Mouse (Mus musculus): Measurements from ENCODE around the gene Vmn1r21. TPM values are rescaled to one million over a fixed set of nuclear protein-coding genes. Genes with fewer than 3 reads are reported as not detected.
"Not testable (repeated sequence)": the region's sequence is repeated elsewhere in the genome, so short reads cannot be mapped to it uniquely, and the experiment has no call there.

Vmn1r21 gene
- polyA plus RNA-seq (2015; fragmentation: Nextera tagmentation; extraction: Ambion mirVana), result 0.14 TPM in 1 of 2 replicates, not detected in the other

DNA sequence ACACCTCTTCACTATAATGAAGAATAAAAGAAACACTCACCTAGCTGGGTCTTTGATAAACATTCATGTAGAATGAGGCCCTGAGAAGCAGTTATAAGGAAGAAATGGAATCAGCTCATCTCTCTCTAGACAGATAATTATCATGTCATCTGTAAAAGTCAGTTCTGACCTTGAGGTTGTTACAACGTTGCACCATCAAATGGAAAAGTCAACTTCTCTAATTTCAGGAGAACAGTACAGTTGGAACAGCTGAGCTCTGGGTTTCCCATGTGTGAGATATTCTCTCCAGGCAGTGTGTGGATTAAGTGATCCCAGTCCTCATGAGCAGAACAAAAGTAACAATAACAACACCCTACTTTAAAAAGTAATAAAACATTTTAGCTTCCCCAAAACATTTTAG, at the start of gene Vmn1r21:
TSS of gene Vmn1r21 (minus strand) at position 58 of the 400 bp plus-strand sequence.
- Histone ChIP-seq H3K4me3 (replicated peaks) (no peak within 1 kb of the TSS), H3K27me3 (no peaks in the 10 kb centered on the region), H3K27ac (no peak within 1 kb of the TSS), H3K4me2 (no peak within 1 kb of the TSS), H3K36me3 (no peaks in the 10 kb centered on the region), H3K4me1 (no peaks in the 10 kb centered on the region), H3K9me3 (replicated peaks) (no peaks in the 10 kb centered on the region), H3K9ac (no peak within 1 kb of the TSS)
- 43% methylated on average over 1 of the region's 1 CpGs for WGBS
- no peak for ATAC-seq (replicated peaks; ENCODE audit: low FRiP score)

DNA sequence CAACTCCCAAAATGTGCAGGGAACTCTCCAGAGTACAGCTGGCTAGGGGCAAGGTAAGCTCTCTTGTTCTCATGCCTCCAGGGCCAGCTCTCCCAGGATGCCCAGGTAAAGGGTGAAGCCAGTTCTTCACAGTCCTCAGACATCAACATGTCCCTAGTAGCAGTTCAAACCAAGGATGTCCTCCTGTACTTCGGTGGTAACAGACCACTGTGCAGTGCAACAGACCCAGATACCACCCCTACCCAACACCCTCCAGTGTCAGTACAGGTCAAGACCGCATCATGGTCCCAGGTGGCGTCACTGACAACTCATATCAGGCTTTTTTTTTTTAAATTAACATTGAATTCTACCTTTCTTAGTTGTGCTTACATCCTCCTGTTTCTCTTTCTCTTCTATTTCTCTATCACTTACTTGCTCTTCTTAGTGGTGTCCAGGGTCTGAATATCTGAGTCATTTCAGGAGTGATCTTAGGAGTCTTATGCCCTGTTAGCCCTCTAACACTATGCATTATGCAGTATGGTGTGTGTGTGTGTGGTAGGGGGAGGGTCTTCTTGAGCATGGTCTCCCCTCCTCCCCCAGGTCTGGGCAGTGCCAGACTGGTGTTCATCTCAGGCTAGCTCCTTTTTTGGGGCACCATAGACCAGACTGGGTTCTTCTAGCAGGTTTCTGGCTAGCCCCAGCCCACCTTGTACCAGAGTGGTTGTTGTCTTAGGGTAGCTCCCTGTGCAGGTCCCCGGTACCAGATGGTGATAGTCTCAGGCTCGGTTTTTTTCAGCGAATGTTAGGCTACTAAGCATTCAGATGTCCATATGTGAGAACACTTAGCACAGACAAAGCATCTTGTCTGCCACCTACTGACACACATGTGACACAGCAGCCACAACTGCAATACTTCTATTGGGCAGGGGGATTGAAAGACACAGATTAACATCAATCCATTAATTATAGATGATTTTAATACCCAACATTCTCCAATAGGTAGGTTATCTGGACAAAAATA, 9.2 kb upstream of the Vmn1r21 start:
- no peaks in the 10 kb centered on the region for H3K36me3 ChIP-seq
- peak; percentile 73 for ATAC-seq (replicated peaks; ENCODE audit: low FRiP score)
- H3K9ac ChIP-seq, result no peak overlapping the region
- H3K27me3 ChIP-seq, result no peaks in the 10 kb centered on the region
- H3K9me3 ChIP-seq (replicated peaks), result no peaks in the 10 kb centered on the region
- peak overlapping the region; percentile 32; the same call in 1 of the 2 replicates for H3K4me2 ChIP-seq
- no peak overlapping the region for H3K27ac ChIP-seq
- no peaks in the 10 kb centered on the region for H3K4me1 ChIP-seq
- 52% methylated on average over 6 of the region's 6 CpGs for WGBS
- H3K4me3 ChIP-seq (replicated peaks), result no peak overlapping the region

DNA sequence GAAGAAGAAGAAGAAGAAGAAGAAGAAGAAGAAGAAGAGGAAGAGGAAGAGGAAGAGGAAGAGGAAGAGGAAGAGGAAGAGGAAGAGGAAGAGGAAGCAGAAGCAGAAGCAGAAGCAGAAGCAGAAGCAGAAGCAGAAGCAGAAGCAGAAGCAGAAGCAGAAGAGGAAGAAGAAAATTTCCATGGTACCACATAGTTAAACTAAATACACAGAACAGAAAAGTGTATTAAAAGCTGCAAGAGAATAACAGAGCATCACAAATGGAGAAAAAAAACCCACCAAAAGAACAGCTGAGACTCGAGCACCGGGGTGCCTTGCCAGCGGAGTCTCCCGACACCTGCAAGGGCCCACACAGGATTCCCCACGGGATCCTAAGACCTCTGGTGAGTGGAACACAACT, 1.0 kb upstream of the Vmn1r21 start:
- H3K27ac ChIP-seq; H3K9me3 ChIP-seq (replicated peaks); H3K27me3 ChIP-seq; H3K9ac ChIP-seq; ATAC-seq (replicated peaks; ENCODE audit: low FRiP score); H3K4me1 ChIP-seq; H3K4me3 ChIP-seq (replicated peaks); H3K4me2 ChIP-seq; H3K36me3 ChIP-seq: not testable (repeated sequence)
- 89% methylated on average over 5 of the region's 5 CpGs for WGBS

DNA sequence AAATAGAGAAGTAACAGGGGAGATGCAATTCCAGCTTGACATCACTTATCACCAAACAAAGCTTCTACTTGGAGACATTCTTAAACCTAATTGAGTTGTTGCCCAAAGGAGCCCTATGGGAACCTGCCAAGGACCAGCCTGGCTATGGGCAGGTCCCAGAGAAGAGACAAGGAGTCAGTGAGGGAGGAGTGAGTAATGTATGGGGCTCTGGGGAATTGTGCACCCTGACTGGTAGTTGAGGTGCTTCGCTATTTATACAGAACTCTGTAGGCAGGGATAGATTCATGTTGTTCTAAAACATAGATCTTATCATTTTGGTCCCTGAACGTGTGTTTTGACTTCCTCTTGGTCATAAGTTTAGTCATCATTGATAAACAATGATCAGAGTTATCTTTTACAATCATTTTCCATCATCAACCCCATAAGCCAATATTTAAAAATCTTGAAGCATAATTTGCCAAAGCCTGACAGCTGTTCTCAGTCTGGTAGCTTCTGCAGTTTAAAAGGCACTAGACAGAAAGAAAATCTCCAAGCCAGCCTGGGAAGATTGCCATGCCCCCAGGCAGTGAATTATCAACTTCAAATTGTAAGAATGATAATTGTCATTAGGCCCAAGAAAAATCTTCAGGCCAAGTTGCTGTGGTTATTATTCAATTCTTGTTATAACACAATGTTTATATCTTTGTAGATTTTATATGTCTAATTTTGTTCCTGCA, 10.3 kb downstream of the Vmn1r21 start:
- ATAC-seq (replicated peaks; ENCODE audit: low FRiP score), result no peak
- H3K4me1 ChIP-seq, result no peaks in the 10 kb centered on the region
- 61% methylated on average over 2 of the region's 2 CpGs for WGBS

DNA sequence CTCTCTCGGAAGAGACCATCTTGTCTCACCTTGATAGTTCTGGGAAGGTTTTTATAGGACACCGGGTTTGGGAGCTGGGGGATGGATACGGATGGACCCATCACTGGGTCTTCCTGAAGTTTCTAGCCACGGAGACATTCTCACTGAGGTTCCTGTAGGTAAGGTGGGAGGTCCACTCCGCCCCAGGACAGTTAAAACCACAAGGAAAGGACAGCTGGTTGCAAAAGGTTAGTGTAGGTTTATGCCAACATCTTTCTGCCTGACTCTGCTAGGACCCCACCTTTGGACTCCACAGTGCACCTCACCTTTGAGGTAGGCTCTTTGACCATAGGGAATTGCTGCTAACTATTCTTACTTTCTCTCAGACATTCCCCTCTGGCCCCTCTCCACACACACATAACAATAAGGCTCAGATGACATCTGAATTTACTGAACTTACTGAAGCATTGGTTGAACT, 24.9 kb downstream of the Vmn1r21 start:
- H3K4me3 ChIP-seq (replicated peaks), result peak overlapping the region; percentile 74
- 6% methylated on average over 5 of the region's 5 CpGs for WGBS
- 0 out of 2 replicates have a peak, but pooled peaks cover 4% of the 10 kb centered on the region for H3K36me3 ChIP-seq
- no peaks in the 10 kb centered on the region for H3K9me3 ChIP-seq (replicated peaks)
- H3K4me1 ChIP-seq, result peaks cover 13% of the 10 kb centered on the region
- ATAC-seq (replicated peaks; ENCODE audit: low FRiP score), result no peak
- no peaks in the 10 kb centered on the region for H3K27me3 ChIP-seq
- peak overlapping the region; percentile 64 for H3K4me2 ChIP-seq
- H3K27ac ChIP-seq, result peak overlapping the region; percentile 94
- peak overlapping the region; percentile 87 for H3K9ac ChIP-seq

More for the DNA sequence above, 10.3 kb downstream of the Vmn1r21 start:
- H3K27ac ChIP-seq, result no peak overlapping the region
- no peak overlapping the region for H3K9ac ChIP-seq
- H3K27me3 ChIP-seq, result no peaks in the 10 kb centered on the region
- no peaks in the 10 kb centered on the region for H3K9me3 ChIP-seq (replicated peaks)
- H3K4me2 ChIP-seq, result no peak overlapping the region
- no peak overlapping the region for H3K4me3 ChIP-seq (replicated peaks)
- no peaks in the 10 kb centered on the region for H3K36me3 ChIP-seq

DNA sequence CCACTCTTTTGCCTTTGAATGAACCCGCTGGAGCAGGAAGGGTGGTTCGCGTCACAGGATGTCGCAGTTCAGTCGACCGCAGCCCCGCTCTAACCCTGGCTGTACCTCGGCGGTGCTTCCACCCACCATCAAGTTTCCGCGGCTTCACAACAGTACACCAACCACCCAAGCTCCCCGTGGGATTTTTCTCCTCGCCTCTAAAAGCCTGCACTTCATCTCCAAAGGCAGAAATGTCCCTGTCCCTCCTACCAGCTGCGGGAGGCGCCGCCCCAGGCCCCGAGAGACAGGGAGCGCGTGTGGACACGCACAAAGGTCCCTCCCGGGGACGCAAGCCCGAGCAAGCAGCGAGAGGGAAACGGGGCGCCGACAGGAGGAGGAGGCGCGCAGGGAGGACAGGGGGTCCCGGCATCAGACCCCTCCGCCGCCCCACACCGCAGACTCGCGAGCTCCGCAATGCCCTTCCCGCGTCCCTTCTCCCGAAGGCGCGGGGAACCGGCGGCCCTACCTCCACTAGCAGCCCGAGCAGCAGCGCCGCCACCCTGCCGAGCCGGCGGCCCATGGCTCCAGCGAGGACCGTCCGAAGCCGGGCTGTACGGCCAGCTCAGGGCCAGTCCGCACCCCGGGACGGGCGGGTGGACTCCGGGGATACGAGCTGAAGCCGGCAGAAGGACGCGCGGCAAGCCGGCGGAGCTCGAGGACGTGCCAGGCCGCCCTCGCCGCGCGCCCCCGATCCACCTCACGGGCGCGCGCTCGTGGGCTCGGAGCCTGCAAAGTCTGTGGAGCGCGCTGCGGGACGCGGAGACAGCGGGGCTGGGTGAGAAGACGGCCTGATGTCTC, 25.5 kb downstream of the Vmn1r21 start, which contains the start of gene Vopp1:
TSS of gene Vopp1 (minus strand) at position 738 of the 837 bp plus-strand sequence.
- H3K4me2 ChIP-seq, result peak within 1 kb of the TSS; percentile 64
- H3K4me3 ChIP-seq (replicated peaks), result peak within 1 kb of the TSS; percentile 74
- H3K4me1 ChIP-seq, result peaks cover 13% of the 10 kb centered on the region
- H3K9me3 ChIP-seq (replicated peaks), result no peaks in the 10 kb centered on the region
- 0 out of 2 replicates have a peak, but pooled peaks cover 4% of the 10 kb centered on the region for H3K36me3 ChIP-seq
- WGBS, result under 1% methylated on average over 85 of the region's 87 CpGs
- peak within 1 kb of the TSS; percentile 87 for H3K9ac ChIP-seq
- no peaks in the 10 kb centered on the region for H3K27me3 ChIP-seq
- peak within 1 kb of the TSS; percentile 94 for H3K27ac ChIP-seq
- peak; percentile 94 for ATAC-seq (replicated peaks; ENCODE audit: low FRiP score)

DNA sequence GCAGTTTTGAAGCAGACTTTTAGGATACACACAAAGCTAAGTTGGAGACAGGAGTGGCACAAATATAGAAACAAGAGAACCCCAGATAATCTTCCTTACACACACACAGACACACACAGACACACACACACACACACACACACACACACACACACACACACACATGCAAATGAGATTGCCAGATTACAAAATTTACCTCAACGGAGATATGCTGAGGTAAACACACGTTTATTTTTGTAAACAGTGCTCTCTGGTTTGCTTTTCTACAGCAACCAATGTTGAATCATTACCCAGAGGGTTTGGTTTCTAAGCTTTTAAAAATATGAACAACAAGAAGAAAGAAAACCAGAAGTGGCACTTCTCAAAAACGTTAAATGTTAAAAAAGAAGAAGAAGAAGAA, 26.7 kb downstream of the Vmn1r21 start:
- H3K4me3 ChIP-seq (replicated peaks), result peak overlapping the region; percentile 17; the same call in 1 of the 2 replicates

DNA sequence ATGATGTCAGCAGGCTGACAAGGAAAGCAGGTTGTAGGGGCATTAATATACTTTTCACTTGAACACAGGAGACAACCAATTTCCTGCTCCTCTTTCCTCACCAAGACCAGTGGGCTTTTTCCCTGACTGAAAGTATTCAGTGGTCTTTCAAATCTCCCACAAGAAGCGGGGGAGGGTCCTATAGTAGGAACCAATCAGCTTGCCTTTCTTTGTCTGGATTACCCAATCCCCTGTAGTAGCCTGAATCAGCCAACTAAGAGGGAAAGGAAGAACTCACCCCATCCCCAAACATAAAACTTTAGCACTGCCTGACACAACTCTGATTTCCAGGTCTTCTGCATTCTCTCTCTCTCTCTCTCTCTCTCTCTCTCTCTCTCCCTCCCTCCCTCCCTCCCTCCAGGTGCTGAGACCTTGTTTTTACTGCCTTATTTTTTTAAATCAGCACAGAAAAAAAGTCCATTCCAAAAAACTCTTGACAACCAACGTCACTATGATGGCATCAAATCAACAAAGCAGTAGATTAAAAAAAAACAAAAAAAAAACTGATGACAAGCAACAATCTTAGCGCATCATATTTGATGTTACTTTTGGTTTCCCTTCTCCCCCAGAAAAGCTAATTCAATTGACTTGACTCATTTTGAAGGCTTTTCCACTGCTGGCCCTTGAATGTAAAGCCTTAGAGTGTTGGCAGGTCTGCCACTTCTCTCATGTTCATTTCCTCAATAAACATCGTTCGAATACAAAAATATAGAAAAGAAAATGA, 27.3 kb downstream of the Vmn1r21 start:
- Histone ChIP-seq H3K4me3 (replicated peaks) (peak overlapping the region; percentile 17; the same call in 1 of the 2 replicates), H3K4me2 (peak overlapping the region; percentile 49), H3K27me3 (no peaks in the 10 kb centered on the region), H3K27ac (peak overlapping the region; percentile 32; the same call in 1 of the 2 replicates), H3K9me3 (replicated peaks) (no peaks in the 10 kb centered on the region), H3K36me3 (0 out of 2 replicates have a peak, but pooled peaks cover 4% of the 10 kb centered on the region), H3K9ac (no peak overlapping the region), H3K4me1 (peaks cover 13% of the 10 kb centered on the region)
- WGBS, result 61% methylated on average over 5 of the region's 5 CpGs
- ATAC-seq (replicated peaks; ENCODE audit: low FRiP score), result peak; percentile 62; the same call in 1 of the 2 replicates

More for the DNA sequence above, 26.7 kb downstream of the Vmn1r21 start:
- ATAC-seq (replicated peaks; ENCODE audit: low FRiP score), result no peak
- 30% methylated on average over 3 of the region's 3 CpGs for WGBS
- Histone ChIP-seq H3K9ac (no peak overlapping the region), H3K4me2 (peak overlapping the region; percentile 49), H3K36me3 (0 out of 2 replicates have a peak, but pooled peaks cover 4% of the 10 kb centered on the region), H3K4me1 (peaks cover 13% of the 10 kb centered on the region), H3K27ac (no peak overlapping the region), H3K27me3 (no peaks in the 10 kb centered on the region), H3K9me3 (replicated peaks) (no peaks in the 10 kb centered on the region)

DNA sequence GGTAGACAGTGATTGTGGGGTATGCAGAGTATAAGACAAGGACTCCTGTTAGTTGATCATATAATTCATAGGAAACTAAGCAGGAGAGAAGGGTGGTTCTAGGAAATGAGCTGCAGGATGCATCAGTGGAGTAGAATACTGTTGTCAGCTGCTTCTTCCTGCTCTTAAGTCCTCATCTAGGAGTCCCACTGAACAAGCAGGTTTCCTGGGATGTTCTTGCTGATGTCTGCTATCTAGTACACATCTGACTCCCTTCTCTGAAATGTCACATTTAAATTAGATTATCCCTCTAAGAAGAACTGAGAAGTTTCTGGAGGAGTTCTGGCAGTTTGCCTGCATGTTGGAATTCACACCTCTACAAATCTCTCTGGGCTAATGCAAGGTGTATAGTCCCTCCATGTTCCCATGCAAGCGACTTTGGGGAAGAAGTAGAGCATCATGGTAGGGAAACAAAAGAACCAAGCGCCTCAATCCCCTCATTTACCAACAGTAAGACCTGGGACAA, 35.7 kb downstream of the Vmn1r21 start:
- 90% methylated on average over 2 of the region's 2 CpGs for WGBS
- peaks cover 3% of the 10 kb centered on the region; the same call in 1 of the 2 replicates for H3K4me1 ChIP-seq
- no peak overlapping the region for H3K4me3 ChIP-seq (replicated peaks)
- no peak overlapping the region for H3K27ac ChIP-seq
- H3K4me2 ChIP-seq, result no peak overlapping the region
- H3K27me3 ChIP-seq, result no peaks in the 10 kb centered on the region
- ATAC-seq (replicated peaks; ENCODE audit: low FRiP score), result no peak
- H3K9ac ChIP-seq, result no peak overlapping the region
- H3K36me3 ChIP-seq, result no peaks in the 10 kb centered on the region
- H3K9me3 ChIP-seq (replicated peaks), result no peaks in the 10 kb centered on the region

Measured in kidney, embryonic 15.5 days (tissue).